Mouse (Mus musculus) frontal cortex, postnatal 36 days (tissue): Measurements from ENCODE around the gene Knl1.

ENCODE experiments used
- DNase-seq, 2 experiments: peaks; one replicate each; pipeline ENCODE4 v3.0.0; 2022; ENCODE audit warnings: low spot score in 2 of 2

Knl1 gene

DNA sequence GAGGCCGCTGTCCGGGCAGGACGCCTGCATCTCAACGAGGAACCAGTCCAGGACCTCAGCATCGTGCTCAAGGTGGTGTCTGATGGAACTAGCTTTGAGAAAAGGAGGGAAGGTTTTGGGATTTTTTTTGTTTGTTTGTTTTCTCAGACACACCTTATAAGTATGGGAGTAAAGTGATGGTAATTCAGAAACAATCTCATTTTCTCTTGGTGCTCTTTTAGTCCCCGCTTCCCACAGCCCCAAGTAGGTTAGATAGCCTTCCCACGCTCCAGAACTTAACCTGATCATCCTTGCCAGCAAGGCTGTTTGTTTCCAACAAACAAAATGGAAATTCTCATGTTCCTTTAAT is 11.5 kb upstream of the Knl1 start:
- DNase-seq: no peak

DNA sequence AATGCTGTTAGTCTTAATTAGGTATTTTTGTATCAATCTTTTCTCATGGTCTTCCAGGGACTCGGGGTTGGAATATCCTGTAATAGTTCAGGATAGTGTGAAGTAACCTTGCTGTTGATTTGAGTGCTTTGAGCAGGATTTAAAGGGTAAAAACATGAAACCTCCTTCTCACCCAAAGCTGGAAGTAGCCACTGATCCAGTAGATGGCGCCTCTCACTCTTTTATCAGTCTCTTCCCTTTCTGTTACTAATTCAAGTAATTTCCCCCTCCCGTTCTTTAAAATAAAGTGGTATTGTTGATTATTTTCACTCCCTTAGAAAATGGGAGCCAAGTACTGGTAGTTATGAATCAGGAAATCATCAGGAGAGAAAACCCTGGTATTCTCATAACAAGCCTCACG is 6.0 kb upstream of the Knl1 start:
- peak in 1 of 2 experiments; percentile 49 for DNase-seq

DNA sequence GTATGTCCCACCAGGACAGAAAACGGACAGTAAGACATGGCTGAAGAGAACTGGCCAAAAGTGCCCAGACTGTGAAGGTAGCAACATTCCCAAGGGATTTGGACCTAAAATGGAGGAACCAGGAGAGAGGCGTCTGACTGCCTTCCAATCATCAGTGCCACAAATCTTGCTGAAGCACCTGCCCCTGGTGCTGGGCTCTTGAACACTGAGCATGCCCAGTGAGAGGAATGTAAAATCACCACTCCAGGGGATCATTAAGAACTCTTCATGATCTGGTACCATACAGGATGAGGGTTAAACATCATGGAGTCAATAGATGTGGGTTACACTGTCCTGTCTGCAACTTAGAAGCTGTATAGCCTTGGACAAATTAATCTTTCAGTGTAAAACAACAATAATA is 1.8 kb upstream of the Knl1 start:
- DNase-seq: no peak

DNA sequence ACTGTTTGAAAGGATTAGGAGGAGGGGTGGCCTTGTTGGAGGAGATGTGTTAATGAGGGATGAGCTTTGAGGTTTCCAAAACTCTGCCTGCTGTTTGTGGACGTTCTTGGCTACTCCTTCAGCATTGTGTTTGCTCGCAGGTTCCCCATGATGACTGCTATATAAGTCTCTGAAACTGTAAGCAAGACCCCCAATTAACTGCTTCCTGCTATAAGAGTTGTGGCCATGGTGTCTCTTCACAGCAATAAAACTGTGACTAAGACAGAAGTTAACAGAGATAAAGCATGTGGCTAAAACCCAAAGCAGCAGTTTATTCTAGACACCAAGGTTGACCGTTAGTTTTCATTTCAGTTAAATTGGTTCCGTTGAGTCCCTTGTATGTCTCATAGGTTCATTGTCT is 930 bp downstream of the Knl1 start:
- no peak for DNase-seq

DNA sequence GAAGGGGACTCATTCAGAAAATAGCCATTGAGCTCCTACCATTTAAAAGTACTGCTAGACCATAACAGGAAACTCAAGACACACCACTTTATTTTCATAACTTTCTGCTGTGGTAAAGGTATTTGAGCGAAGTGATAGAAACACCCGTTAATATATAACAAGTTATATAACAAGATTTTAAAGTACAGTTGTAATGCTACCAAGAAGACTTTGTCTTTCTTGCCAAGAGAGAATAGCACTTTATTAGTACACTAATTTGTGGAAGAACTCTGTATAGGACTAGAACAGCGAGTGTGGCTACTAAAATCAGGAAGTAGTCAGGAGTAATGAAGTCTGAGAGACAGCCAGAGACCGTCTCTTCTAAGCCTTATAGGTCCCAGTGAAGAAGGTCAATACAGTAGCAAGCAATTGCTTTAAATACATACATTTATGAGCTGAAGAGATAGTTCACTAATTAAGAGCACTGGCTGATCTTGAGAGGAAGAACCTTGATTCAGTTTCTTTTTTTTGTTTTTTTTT is 3.3 kb downstream of the Knl1 start:
- no peak for DNase-seq

DNA sequence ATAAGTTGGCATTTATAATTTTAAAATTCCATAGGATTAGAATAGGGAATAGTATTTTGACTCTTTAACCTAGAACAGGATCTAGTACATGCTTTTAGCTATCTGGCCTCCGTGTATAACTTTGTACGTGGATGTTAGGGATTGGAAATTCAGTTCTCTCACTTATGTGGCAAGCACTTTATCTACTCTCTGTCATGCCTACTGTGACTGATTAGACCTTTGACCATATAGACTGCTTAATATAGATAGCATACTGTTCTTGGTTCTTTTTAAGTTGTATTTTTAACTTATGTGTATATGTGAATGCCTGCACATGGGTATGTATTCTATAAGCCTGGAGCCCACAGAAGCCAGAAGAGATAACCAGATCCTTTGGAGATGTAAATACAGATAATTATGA is 13.2 kb downstream of the Knl1 start:
- DNase-seq: no peak

DNA sequence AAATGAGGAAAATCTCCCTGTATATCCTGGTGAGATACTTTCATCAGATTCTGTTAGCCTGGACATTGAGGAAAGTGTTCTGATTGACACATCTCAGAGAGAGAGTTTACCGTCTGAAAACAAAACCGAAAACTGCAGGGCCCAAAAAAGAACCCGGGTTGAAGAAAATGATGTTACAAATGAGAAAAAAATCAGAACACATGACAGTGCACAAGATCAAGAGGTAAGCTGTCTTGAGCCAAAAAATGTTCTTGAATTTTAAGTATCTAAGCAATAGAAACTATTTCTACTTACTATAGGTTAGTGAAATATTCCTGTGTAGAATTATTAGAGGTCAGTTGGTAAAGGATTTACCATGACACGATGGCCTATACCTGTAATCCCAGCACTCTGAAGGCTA is 25.5 kb downstream of the Knl1 start:
- DNase-seq: no peak

DNA sequence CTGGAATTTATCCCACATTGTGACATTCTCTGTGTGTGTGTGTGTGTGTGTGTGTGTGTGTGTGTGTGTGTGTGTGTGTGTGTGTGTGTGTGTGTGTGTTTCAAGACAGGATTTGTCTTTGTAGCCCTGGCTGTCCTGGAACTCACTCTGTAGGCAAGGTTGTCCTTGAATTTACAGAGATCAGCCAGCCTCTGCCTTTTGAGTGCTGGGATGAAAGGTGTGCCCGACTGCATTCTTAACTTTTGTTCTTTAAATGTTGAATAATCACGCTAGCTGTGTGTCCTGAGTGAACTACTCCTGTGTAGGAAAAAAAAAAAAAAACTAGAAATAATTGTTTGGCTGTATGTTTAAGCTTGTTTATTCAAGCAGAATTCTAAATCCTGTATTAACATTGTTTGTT is 39.2 kb downstream of the Knl1 start:
- DNase-seq: no peak

DNA sequence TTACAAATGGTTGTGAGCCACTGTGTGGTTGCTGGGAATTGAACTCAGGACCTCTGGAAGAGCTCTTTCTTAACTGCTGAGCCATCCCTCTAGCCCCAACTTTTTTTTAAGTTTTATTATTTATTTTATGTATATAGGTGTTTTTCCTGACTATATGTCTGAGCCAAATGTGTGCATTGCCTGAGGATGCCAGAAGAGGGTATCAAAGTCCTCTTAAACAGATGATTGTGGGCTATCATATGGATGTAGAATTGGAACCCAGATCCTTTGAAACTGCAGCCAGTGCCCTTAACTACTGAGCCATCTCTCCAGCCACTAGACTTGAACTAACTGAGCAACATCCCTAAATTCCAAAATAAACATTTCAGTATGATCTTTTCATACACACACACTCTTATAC is 54.6 kb downstream of the Knl1 start:
- no peak for DNase-seq

DNA sequence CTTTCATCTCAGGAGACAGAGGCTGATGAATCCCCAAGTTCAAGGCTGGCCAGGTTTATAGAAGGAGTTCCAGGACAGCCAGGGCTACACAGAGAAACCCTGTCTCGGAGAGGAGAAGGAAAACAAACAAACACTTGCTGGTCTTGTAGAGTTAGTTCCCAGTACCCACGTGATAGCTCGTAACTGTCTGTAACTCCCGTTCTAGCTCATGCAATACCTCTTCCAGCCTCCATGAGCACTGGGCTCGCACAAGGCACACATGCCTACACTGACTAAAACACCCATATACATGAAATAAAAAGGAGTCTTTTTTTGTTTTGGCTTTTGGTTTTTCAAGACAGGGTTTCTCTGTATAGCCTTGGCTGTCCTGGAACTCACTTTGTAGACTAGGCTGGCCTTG is 59.7 kb downstream of the Knl1 start:
- DNase-seq: no peak

DNA sequence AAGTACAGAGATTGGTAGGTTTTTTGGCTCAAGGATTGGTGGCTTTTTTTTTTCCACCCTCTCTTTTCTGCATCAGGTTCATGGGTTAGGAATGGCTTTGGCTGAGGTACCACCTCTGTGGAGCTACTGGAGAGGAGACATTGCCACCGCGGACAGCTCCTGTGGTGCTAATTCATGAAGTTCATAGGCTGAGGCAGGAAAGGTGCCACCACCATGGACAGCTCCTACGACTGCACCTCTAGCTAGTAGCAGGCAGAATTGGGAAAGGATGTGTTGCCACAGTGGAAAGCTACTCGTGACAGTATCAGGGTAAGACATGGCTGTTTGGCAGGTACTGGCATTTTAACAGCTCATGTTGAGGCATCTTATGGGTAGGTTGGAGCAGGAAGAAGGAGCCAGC is 61.6 kb downstream of the Knl1 start:
- DNase-seq: no peak

DNA sequence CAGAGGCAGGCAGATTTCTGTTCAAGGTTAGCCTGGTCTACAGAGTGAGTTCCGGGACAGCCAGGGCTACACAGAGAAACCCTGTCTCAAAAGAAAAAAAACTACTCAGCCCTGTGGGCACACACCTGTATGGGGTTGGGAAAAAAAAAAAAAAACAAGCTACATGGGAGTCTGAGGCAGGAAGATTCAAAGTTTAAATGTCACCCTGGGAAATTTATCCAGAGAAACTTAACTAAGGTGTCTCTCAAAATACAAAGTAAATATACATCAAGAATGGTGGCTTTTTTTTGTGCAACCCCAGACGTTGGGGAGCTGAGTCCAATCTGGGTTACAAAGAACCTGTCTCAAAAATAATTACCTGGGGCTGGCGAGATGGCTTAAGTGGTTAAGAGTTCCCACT is 64.1 kb downstream of the Knl1 start:
- no peak for DNase-seq

DNA sequence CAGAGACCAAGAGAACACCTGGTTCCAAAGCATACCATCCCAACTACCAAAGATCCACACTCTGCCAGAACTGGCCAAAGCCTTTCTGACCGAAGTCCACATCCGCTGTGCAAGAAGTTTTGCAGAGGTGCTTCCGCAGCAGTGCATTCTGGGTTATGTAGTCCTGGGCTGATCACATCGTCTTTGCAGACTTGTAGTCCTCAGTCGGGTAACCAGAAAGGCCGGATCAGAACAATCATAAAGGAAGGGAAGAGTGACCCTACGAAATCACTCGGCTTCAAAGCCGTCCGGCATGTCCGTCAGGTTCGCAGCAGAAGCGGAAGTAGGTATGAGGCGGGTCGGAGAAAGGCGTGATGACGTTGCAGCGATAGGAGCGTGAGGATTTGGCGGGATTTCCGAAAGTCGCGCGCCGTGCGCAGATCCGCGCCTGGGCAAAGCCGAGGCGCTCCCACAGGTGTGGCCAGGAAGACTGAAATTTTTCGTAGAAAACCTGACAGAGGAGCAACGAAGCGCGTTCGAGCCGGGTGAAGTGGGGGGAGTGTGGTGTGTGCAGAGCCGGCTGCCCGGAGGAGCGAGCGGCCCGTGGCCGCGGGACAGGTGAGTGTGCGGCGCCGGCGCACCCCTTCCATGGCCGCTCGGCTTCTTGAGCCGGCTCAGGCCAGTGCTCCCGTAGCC is 65.7 kb downstream of the Knl1 start, which contains the start of gene Rad51:
Gene Rad51, plus strand, starts transcription at position 356 of the 675 bp plus-strand sequence.
- peak; percentile 90 to 91 for DNase-seq

DNA sequence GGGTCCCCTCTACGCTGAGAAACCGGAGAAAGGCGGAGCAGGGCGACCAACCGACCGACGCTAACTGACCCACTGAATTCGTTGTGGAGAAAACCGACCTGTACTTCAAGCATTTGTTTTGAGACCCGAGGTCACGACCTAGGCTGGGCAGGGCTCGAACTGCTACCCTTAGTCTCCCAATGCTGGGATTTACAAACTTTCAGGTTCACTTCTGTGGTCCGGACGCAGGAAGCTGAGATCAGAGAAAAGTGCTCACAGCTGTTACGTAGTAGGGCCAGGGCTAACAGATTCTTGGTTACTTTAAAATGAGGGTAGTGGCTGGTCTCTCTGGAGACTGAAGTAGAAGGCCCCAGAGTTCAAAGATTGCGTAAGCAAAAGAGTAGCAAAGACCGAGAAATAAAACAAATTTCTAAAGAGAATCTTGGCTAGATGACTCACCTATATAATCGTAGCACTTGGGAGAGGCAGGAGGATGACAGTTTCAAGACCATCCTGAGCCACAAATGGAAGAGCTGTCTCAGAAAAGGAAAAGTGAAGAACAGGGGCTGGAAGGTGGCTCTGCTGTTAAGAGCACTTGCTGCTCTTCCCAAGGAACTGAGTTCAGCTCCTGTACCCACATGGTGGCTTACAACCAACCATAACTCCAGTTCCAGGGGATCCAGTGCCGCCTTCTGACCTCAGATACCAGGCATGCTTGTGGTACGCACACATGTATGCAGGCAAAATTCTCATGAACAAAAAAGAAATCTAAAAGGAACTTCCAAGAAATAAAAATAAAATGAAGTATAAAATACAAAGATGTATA is 66.4 kb downstream of the Knl1 start:
- peak in 1 of 2 experiments; percentile 3 for DNase-seq

DNA sequence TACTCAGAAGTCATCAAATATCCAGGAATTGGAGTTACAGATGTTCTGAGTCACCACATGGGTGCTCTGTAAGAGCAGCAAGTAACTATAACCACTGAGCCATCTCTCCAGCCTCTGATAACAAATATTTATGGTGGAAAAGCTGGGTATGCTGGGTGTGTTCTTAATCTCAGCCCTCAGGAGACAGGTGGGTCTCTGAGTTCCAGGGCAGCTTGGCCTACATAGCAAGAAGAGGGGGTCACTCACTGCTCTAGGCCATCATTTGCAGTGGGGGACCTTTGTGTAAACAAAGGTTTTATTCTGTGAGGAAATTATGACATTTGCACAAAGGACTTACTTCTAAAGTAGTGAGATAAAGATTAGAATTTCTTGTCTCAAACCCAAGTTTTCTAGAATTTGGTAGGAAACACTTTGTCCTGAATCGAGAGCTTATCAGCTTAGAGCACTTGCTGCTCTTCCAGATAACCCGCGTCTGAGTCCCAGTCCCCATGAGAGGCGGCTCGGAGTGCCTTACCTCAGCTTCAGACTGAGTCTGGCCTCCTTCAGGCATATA is 89.5 kb downstream of the Knl1 start:
- no peak for DNase-seq

DNA sequence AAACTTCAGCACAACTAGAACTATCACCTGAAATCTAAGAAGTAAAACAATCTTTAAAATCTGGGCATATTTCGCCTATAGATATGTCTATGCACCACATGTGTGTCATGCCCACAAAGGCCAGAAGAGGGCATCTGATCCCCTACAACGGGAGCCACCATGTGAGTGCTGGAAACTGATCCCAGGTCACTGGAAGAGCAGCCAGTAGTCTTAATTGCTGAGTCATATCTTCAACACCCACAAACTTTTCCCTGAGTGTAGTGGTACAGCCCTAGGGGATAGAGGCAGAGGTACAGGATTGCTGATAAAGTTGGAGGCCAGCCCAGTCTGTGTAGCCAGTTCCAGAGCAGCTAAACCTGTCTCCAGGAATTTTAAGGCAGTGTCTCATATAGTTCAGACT is 98.3 kb downstream of the Knl1 start:
- DNase-seq: no peak

DNA sequence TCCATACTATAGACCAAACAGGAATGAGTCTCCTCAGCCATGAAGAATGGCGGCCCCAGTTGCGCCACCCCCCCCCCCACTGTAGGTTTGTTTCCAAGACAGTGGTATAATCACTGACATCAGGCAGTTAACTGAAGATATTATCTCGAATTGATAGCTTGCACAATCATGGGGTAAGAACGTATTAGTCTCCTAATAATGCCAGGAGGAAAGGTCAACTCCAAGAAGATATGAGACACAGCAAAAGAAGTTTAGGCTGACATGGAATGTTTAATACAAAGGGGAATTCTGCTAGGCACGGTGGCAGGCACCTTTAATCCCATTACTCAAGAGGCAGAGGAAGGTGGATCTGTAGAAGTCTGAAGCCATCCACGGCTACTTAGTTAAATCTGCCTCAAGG is 99.5 kb downstream of the Knl1 start:
- DNase-seq: no peak

DNA sequence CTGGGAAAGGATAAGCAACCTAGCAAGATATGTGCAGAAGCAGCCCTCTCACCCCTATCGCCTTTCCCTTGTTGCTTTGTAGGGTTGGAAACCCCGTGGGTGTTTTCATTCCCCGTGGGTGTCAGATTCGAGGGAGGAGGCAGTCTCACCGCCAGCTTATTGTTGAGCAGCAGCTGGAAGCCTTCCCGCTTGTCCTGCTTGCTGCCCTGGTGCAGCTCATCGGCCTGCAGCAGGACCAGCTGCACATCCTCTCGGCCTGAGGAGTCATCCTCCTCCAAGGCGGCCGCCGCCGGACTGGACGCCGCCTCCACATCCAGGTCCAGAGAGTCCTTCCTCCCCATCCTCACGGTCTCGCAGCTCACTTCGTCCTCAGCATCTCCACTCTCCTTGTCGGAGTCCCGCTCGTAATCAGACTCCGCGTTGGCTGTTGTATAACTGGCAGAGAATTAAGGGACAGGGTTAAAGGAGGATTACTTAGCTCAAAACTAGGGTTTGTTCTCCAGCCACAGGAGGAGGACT is 100.3 kb downstream of the Knl1 start:
- no peak for DNase-seq

DNA sequence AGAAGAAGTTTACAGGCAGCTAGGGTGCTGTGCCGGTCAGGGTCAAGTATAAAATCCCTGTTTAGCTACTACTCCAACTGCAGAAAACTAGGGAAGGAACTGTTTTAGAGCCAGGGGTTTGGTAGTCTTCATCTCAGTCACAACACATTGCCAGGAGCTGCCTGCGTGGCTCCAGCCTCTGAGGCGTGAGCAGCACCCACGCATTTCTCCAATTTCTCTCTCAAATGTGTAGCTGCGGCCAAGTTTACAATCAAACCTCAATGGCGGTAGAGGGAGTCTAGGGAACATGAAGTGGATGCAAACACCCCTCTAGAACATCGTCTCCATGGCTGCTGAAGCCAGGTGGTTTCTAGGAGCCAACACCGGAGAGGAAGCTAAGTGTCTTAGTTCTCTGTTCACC is 100.9 kb downstream of the Knl1 start:
- DNase-seq: peak; percentile 42 to 67

DNA sequence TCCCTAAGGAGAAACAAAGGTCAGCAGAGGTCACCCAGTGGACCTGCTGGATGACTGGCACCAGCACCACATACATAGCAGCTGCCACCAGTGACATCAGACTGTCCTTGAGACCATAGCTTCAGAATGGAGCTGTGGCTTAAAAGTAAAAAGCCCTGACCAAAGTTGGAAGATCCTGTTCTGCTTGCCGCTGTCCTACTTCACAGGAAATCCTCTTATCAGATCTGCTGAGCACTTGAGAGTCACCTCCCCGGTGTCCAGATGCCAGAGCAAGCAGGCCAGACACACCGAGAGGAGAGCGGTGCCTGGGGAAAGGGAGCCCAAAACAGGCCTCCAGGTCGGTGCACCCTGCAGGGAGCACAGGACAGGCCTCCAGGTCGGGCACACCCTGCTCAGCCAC is 105.3 kb downstream of the Knl1 start:
- no peak for DNase-seq

DNA sequence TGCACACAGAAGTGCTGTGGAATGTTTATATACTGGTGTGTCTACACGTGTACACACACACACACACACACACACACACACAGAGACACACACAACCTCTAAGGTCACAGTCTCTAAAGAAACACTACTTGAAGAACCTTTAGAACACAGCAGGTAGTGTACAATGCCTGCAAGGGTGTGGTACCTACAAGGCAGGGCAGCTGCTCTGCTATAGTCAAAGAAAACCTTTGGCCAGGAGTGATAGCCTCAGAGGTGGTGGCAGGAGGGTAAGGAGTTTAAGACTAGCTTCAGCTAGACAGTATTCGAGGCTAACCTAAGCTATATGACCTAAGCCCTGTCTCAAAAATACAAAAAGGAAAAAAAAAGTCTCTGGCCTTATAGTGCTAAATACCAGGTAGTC is 107.8 kb downstream of the Knl1 start:
- no peak for DNase-seq
